Mouse (Mus musculus): Measurements from ENCODE around the gene Rsf1. TPM values are rescaled to one million over a fixed set of nuclear protein-coding genes. Genes with fewer than 3 reads are reported as not detected.

Gene Rsf1
- total RNA-seq (2022), result 10 to 100 TPM; 13.5 to 16.9 (median 15.0) TPM

- peak; percentile 95 for DNase-seq (ENCODE audit: low spot score)
Measured at GRCm38 (mm10) chr7:97579067-97579975, at the start of gene Rsf1, which contains the start of gene Aamdc. Gene Rsf1, plus strand, starts transcription at chr7:97579889. Gene Aamdc, minus strand, starts transcription at chr7:97579497.

- DNase-seq (ENCODE audit: low spot score), result no peak
Measured at GRCm38 (mm10) chr7:97535531-97535930, 44.2 kb upstream of the Rsf1 start.

GRCm38 (mm10) chr7:97536571-97536970 lies 43.1 kb upstream of the Rsf1 start:
- DNase-seq (ENCODE audit: low spot score), result no peak

GRCm38 (mm10) chr7:97546462-97546861 lies 33.2 kb upstream of the Rsf1 start:
- DNase-seq (ENCODE audit: low spot score), result no peak

GRCm38 (mm10) chr7:97549301-97549700 lies 30.4 kb upstream of the Rsf1 start:
- DNase-seq (ENCODE audit: low spot score), result no peak

GRCm38 (mm10) chr7:97550673-97551072 lies 29.0 kb upstream of the Rsf1 start:
- DNase-seq (ENCODE audit: low spot score), result no peak

GRCm38 (mm10) chr7:97563576-97563975 lies 16.1 kb upstream of the Rsf1 start:
- no peak for DNase-seq (ENCODE audit: low spot score)

GRCm38 (mm10) chr7:97569372-97569771 lies 10.3 kb upstream of the Rsf1 start:
- DNase-seq (ENCODE audit: low spot score), result no peak

GRCm38 (mm10) chr7:97570389-97570788 lies 9.3 kb upstream of the Rsf1 start:
- no peak for DNase-seq (ENCODE audit: low spot score)

GRCm38 (mm10) chr7:97578361-97579066 lies 1.2 kb upstream of the Rsf1 start:
- DNase-seq (ENCODE audit: low spot score), result peak; percentile 49

GRCm38 (mm10) chr7:97579976-97580842 lies 520 bp downstream of the Rsf1 start:
- DNase-seq (ENCODE audit: low spot score), result peak; percentile 30

GRCm38 (mm10) chr7:97580843-97581214 lies 1.1 kb downstream of the Rsf1 start:
- peak; percentile 89 for DNase-seq (ENCODE audit: low spot score)

- no peak for DNase-seq (ENCODE audit: low spot score)
Measured at GRCm38 (mm10) chr7:97588506-97588905, 8.8 kb downstream of the Rsf1 start.

- no peak for DNase-seq (ENCODE audit: low spot score)
Measured at GRCm38 (mm10) chr7:97590488-97590887, 10.8 kb downstream of the Rsf1 start.

GRCm38 (mm10) chr7:97591336-97591735 lies 11.6 kb downstream of the Rsf1 start:
- DNase-seq (ENCODE audit: low spot score), result no peak

- DNase-seq (ENCODE audit: low spot score), result no peak
Measured at GRCm38 (mm10) chr7:97592396-97592795, 12.7 kb downstream of the Rsf1 start.

GRCm38 (mm10) chr7:97593535-97593934 lies 13.8 kb downstream of the Rsf1 start:
- DNase-seq (ENCODE audit: low spot score), result no peak

- no peak for DNase-seq (ENCODE audit: low spot score)
Measured at GRCm38 (mm10) chr7:97598548-97598947, 18.9 kb downstream of the Rsf1 start.

GRCm38 (mm10) chr7:97621346-97621745 lies 41.7 kb downstream of the Rsf1 start:
- no peak for DNase-seq (ENCODE audit: low spot score)

GRCm38 (mm10) chr7:97622676-97623075 lies 43.0 kb downstream of the Rsf1 start:
- no peak for DNase-seq (ENCODE audit: low spot score)

- no peak for DNase-seq (ENCODE audit: low spot score)
Measured at GRCm38 (mm10) chr7:97623402-97623801, 43.7 kb downstream of the Rsf1 start.

GRCm38 (mm10) chr7:97629351-97629750 lies 49.7 kb downstream of the Rsf1 start:
- no peak for DNase-seq (ENCODE audit: low spot score)
